Mouse (Mus musculus) brain, embryonic 14.5 days (tissue): ENCODE measurements around the gene Rbfox3.

Source experiments
- CTCF ChIP-seq: fragments of 200-500 bp; IDR thresholded peaks from 2 replicates; pipeline ENCODE4 v1.5.1; 2012; ENCODE audit warnings: inconsistent platforms, mild to moderate bottlenecking, moderate library complexity, borderline replicate concordance; ENCODE audit not compliant: insufficient read depth, insufficient read length; ENCODE audit errors: extremely low read depth
- POLR2A ChIP-seq: fragments of 200-500 bp; IDR thresholded peaks from 2 replicates; pipeline ENCODE4 v1.6.1; 2012; ENCODE audit warnings: mild to moderate bottlenecking, inconsistent platforms, borderline replicate concordance; ENCODE audit not compliant: poor library complexity, insufficient read depth, insufficient read length, severe bottlenecking; ENCODE audit errors: extremely low read depth

DNA sequence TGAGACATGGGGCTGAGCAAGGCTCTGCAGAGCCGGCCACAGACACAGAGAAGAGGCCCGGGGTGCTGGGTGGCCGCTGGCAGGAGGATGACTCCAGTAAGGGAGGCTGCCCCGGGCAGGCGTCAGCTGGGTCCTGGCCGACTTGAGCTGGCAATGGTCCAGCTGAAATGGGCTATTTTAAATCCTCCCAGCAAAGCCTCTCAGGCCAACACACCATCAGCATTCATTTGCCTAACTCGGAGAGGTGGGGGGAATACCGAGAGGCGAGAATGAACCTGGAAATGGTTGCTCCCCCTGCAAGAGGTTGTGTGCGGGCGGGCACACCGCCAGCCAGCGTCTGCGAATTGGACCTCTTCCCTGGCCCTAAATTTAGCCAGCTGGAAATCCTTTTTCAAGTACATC is 45.7 kb upstream of the Rbfox3 start:
- TF ChIP-seq POLR2A: no peak
- TF ChIP-seq CTCF: no peak
